Mouse (Mus musculus): ENCODE measurements at regions not wholly inside any gene's neighbourhood (a gene's known extent, or its start where the extent isn't known, plus 50 kb on each side); places are given as distances from the start of the nearest gene placed in this dataset.

DNA sequence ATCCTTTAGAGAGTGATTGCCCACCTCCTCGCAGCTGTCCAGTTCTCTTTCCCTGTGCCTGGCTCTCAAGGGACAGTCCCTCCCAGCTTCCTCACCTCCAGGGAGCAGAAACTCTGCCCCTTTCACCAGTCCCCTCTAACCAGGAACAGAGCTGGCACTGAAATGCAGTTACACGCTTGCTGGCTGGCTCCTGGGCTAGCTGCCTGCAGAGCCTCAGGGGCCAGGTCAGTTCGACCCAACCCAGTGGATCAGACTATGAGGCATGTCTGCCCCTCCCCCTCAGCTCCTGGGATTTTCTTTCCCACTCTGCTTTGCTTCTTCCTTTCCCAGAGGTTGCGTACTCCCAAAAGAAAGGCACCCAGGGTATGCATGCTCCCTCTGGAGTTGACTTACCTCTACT is 214.4 kb upstream of the Map3k1 start:
- TF ChIP-seq POLR2A (IDR thresholded peaks at IDR 0.05; ENCODE audit: low read depth, low read length) (no peak), CTCF (IDR thresholded peaks at IDR 0.05; ENCODE audit: extremely low read depth, insufficient read depth, insufficient read length, insufficient replicate concordance) (no peak)

Measured in spleen, adult 2 months (tissue).